Mouse (Mus musculus) liver, postnatal 0 days (tissue): ENCODE measurements around the gene Gpr82.

Experiments used
- CTCF ChIP-seq: sonication (generic); IDR thresholded peaks from 2 replicates; pipeline ENCODE4 v1.5.1; 2016; ENCODE audit warnings: antibody characterized with exemption, low read depth
- EP300 ChIP-seq: IDR thresholded peaks from 2 replicates; pipeline ENCODE4 v1.6.1; 2016; ENCODE audit warnings: antibody characterized with exemption, low read depth, mild to moderate bottlenecking

- TF ChIP-seq CTCF (no peak), EP300 (no peak)
Measured at GRCm38 (mm10) chrX:13612115-13612514, 49.0 kb upstream of the Gpr82 start.
